Mouse (Mus musculus) Muller cell, postnatal 12 days (primary cell): ENCODE data around the gene Sdhc.
A peak's percentile ranks its signal among the peaks of the same experiment; 100 is the strongest.
"Not testable (repeated sequence)": the region's sequence is repeated elsewhere in the genome, so short reads cannot be mapped to it uniquely, and the experiment has no call there.

ENCODE experiments used
- DNase-seq: peaks from one replicate; pipeline ENCODE4 v3.0.0-alpha.2; 2015; ENCODE audit errors: inconsistent ontology term

The Sdhc gene

GRCm38 (mm10) chr1:171112986-171113385, 37.4 kb downstream of the Sdhc start:
- no peak for DNase-seq

GRCm38 (mm10) chr1:171111781-171112575, 38.4 kb downstream of the Sdhc start:
- DNase-seq: peak; percentile 60

GRCm38 (mm10) chr1:171111020-171111780, 39.2 kb downstream of the Sdhc start:
- peak; percentile 93 for DNase-seq

GRCm38 (mm10) chr1:171110659-171111019, 39.8 kb downstream of the Sdhc start:
- DNase-seq: no peak

GRCm38 (mm10) chr1:171109620-171110019, 40.8 kb downstream of the Sdhc start:
- no peak for DNase-seq

- no peak for DNase-seq
Observed at GRCm38 (mm10) chr1:171105226-171105625, 45.2 kb downstream of the Sdhc start.

GRCm38 (mm10) chr1:171103179-171103840, 47.1 kb downstream of the Sdhc start:
- DNase-seq: no peak

- DNase-seq: peak; percentile 90
Observed at GRCm38 (mm10) chr1:171102547-171103177, 47.7 kb downstream of the Sdhc start.

- DNase-seq: peak; percentile 89
Observed at GRCm38 (mm10) chr1:171101733-171102546, 48.5 kb downstream of the Sdhc start.

- no peak for DNase-seq
Observed at GRCm38 (mm10) chr1:171101033-171101432, 49.4 kb downstream of the Sdhc start.

GRCm38 (mm10) chr1:171097612-171098011, 52.8 kb downstream of the Sdhc start:
- DNase-seq: no peak

- DNase-seq: no peak
Observed at GRCm38 (mm10) chr1:171097136-171097535, 53.3 kb downstream of the Sdhc start.

GRCm38 (mm10) chr1:171096110-171096964, 54.1 kb downstream of the Sdhc start:
- DNase-seq: no peak

GRCm38 (mm10) chr1:171094424-171094823, 56.0 kb downstream of the Sdhc start:
- DNase-seq: peak; percentile 11

- DNase-seq: no peak
Observed at GRCm38 (mm10) chr1:171090761-171091160, 59.6 kb downstream of the Sdhc start.

GRCm38 (mm10) chr1:171089891-171090290, 60.5 kb downstream of the Sdhc start:
- DNase-seq: no peak

- DNase-seq: not testable (repeated sequence)
Observed at GRCm38 (mm10) chr1:171088237-171088869, 62.0 kb downstream of the Sdhc start.

- peak; percentile 17 for DNase-seq
Observed at GRCm38 (mm10) chr1:171085718-171086117, 64.7 kb downstream of the Sdhc start.

GRCm38 (mm10) chr1:171081512-171082231, 68.7 kb downstream of the Sdhc start:
- DNase-seq: not testable (repeated sequence)
